Mouse (Mus musculus): Measurements from ENCODE around the gene Prkaca. TPM values are rescaled to one million over a fixed set of nuclear protein-coding genes. Genes with fewer than 3 reads are reported as not detected.

Gene Prkaca
- total and polyA plus RNA-seq, 3 experiments: 14.0 to 27.3 (median 18.5) TPM

DNA sequence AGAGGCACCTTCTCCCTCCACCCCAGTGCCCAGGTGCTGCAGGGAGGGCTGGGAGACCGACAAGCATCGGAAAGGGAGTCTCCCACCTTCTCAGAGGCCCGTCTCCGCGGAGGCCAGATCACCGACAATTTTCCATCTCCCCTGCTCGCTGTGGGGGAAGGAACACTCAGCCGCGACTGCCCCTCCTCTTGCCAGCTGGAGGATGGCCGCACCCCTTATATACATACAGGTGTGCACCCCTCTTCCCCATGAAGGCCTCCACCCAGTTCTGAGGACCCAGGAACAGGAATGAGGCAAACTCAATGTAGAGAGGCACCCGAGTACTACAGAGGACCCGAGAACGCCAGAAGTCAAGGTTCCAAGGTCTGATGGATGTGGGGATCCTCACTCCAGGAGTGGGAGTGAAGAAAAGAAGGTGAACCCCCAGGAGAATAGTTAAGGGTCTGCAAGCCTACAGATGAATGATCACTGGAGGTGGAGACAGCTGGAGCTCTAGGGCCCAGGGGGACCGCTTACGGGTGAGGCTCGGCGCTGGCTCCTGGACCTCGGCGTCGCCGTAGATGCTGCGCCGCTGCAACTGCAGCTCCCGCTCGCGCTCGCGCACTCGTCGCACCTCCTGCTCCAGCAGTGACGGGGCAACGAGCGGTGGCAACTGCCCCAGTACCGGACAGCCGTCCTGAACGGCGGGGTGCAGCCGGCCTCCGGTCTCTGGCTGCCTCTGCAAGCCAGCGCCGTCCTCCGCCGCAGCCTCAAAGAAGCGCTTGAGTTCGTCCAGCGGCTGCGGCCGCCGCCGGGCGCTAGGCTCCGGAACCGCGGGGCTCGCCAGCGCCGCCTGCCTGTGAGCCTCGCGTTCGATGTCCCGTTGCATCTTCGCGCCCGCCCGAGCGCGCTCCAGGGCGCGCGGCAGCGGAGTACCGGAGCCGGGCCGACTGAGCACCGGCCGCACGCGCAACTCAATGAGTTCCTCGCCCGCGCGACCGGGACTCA is 38.1 kb downstream of the Prkaca start:
- H3K9me3 ChIP-seq (replicated peaks; ENCODE audit: low read length): peaks cover 6% of the 10 kb centered on the region
- dilution Hi-C loops (cut with MboI; ENCODE audit: extremely low pct_ligation_motif_present, extremely low pct_unique_long_range_greater_than_20kb, low sequenced_read_pairs) (no loop called here), in situ Hi-C loops (cut with MboI; ENCODE audit: low pct_ligation_motif_present, low pct_unique_long_range_greater_than_20kb, low sequenced_read_pairs) (no loop called here)
- peaks cover 30% of the 10 kb centered on the region for H3K27me3 ChIP-seq (replicated peaks)
- H3K36me3 ChIP-seq (replicated peaks in 1 of 2; ENCODE audit: control insufficient read depth in 1 of 2, insufficient read depth in 1 of 2, low read length in 1 of 2): no peaks in the 10 kb centered on the region
- H3K4me2 ChIP-seq (ENCODE audit: insufficient read depth, low read depth, poor library complexity, severe bottlenecking): peak overlapping the region; percentile 87
- H3K27ac ChIP-seq (ENCODE audit: insufficient read depth, low read depth): no peak overlapping the region
- H3K4me1 ChIP-seq (ENCODE audit: control insufficient read depth in 1 of 2, insufficient read depth in 2 of 2): peaks cover 6 to 18% of the 10 kb centered on the region in 2 experiments; a peak in 3 of 4 replicates
- H3K4me3 ChIP-seq (replicated peaks in 1 of 3; ENCODE audit: low read depth in 2 of 3, low read length in 2 of 3, poor library complexity in 1 of 3): peak overlapping the region in 2 of 3 experiments; percentile 15 to 29
- no peaks in the 10 kb centered on the region for H3K79me2 ChIP-seq (replicated peaks; ENCODE audit: control insufficient read depth, extremely low read depth, insufficient read depth, poor library complexity, severe bottlenecking)
- no peak for TF ChIP-seq JUND (conservative IDR thresholded peaks at IDR 0.05; ENCODE audit: low read depth, low read length)
- no peak for TF ChIP-seq TBP (conservative IDR thresholded peaks at IDR 0.05; ENCODE audit: low read depth, low read length)
- TF ChIP-seq ETS1 (conservative IDR thresholded peaks at IDR 0.05; ENCODE audit: low read depth, low read length): no peak
- no peak for TF ChIP-seq EP300 (IDR thresholded peaks at IDR 0.05; ENCODE audit: low read length)
- TF ChIP-seq SIN3A (IDR thresholded peaks at IDR 0.05; ENCODE audit: low read length): no peak
- TF ChIP-seq CTCF (conservative IDR thresholded peaks at IDR 0.05 in 1 of 2, IDR thresholded peaks at IDR 0.05 in 1 of 2; ENCODE audit: low read depth in 2 of 2, low read length in 2 of 2): peak in 1 of 2 experiments; percentile 70; a peak in 2 of 4 replicates
- no peak for TF ChIP-seq MAFK (IDR thresholded peaks at IDR 0.05; ENCODE audit: insufficient replicate concordance, low read length)
- TF ChIP-seq USF1 (IDR thresholded peaks at IDR 0.05; ENCODE audit: low read depth, low read length): no peak
- no peak for TF ChIP-seq MYC (IDR thresholded peaks at IDR 0.05; ENCODE audit: low read depth, low read length)
- TF ChIP-seq JUN (IDR thresholded peaks at IDR 0.05; ENCODE audit: insufficient read depth, low read depth, low read length): no peak
- 0 out of 2 replicates have a peak, but pooled peaks have one; percentile 18 for TF ChIP-seq TCF12 (IDR thresholded peaks at IDR 0.05; ENCODE audit: low read depth, low read length)
- peak; percentile 36 for TF ChIP-seq SMC3 (IDR thresholded peaks at IDR 0.05; ENCODE audit: low read depth, low read length)
- TF ChIP-seq POLR2AphosphoS2 (IDR thresholded peaks at IDR 0.05; ENCODE audit: low read depth, low read length): no peak
- no peak for TF ChIP-seq NELFE (IDR thresholded peaks at IDR 0.05; ENCODE audit: low read depth, low read length)
- TF ChIP-seq ZNF384 (IDR thresholded peaks at IDR 0.05; ENCODE audit: low read depth, low read length): no peak
- peak; percentile 45 for TF ChIP-seq NRF1 (IDR thresholded peaks at IDR 0.05; ENCODE audit: low read depth, low read length)
- TF ChIP-seq IRF4 (IDR thresholded peaks at IDR 0.05; ENCODE audit: low read depth, low read length): no peak
- peak; percentile 98 for TF ChIP-seq UBTF (IDR thresholded peaks at IDR 0.05; ENCODE audit: low read depth, low read length)
- TF ChIP-seq ZMIZ1 (IDR thresholded peaks at IDR 0.05; ENCODE audit: low read depth, low read length): no peak
- peak; percentile 21; the same call in 1 of the 2 replicates for TF ChIP-seq ELF1 (IDR thresholded peaks at IDR 0.05; ENCODE audit: low read depth, low read length)
- TF ChIP-seq POLR2A (IDR thresholded peaks at IDR 0.05; ENCODE audit: low read depth, low read length): no peak
- no peak for TF ChIP-seq CHD2 (IDR thresholded peaks at IDR 0.05; ENCODE audit: low read length)
- TF ChIP-seq MXI1 (IDR thresholded peaks at IDR 0.05; ENCODE audit: low read depth, low read length): no peak
- TF ChIP-seq MEF2A (IDR thresholded peaks at IDR 0.05; ENCODE audit: borderline replicate concordance, low read depth, low read length): no peak
- no peak for TF ChIP-seq GABPA (IDR thresholded peaks at IDR 0.05; ENCODE audit: insufficient replicate concordance, low read depth, low read length)
- TF ChIP-seq MAX (IDR thresholded peaks at IDR 0.05; ENCODE audit: low read length): 0 out of 2 replicates have a peak, but pooled peaks have one; percentile 24
- TF ChIP-seq E2F4 (IDR thresholded peaks at IDR 0.05; ENCODE audit: insufficient replicate concordance, low read depth, low read length): no peak
- no peak for TF ChIP-seq USF2 (conservative IDR thresholded peaks at IDR 0.05; ENCODE audit: low read depth, low read length)
- H3K9ac ChIP-seq (ENCODE audit: insufficient read depth, low read depth): no peak overlapping the region
- no peak for DNase-seq (ENCODE audit: extremely low read depth)
